Mouse (Mus musculus) stomach, postnatal 0 days (tissue): Measurements from ENCODE around the gene Ensa.

Experiments
- CTCF ChIP-seq: IDR thresholded peaks from 2 replicates; pipeline ENCODE4 v1.5.1; 2016; ENCODE audit warnings: antibody characterized with exemption, low read depth, mild to moderate bottlenecking, moderate library complexity
- EP300 ChIP-seq: optimal IDR thresholded peaks from 2 replicates; pipeline ENCODE3; 2016; ENCODE audit warnings: antibody characterized with exemption

DNA sequence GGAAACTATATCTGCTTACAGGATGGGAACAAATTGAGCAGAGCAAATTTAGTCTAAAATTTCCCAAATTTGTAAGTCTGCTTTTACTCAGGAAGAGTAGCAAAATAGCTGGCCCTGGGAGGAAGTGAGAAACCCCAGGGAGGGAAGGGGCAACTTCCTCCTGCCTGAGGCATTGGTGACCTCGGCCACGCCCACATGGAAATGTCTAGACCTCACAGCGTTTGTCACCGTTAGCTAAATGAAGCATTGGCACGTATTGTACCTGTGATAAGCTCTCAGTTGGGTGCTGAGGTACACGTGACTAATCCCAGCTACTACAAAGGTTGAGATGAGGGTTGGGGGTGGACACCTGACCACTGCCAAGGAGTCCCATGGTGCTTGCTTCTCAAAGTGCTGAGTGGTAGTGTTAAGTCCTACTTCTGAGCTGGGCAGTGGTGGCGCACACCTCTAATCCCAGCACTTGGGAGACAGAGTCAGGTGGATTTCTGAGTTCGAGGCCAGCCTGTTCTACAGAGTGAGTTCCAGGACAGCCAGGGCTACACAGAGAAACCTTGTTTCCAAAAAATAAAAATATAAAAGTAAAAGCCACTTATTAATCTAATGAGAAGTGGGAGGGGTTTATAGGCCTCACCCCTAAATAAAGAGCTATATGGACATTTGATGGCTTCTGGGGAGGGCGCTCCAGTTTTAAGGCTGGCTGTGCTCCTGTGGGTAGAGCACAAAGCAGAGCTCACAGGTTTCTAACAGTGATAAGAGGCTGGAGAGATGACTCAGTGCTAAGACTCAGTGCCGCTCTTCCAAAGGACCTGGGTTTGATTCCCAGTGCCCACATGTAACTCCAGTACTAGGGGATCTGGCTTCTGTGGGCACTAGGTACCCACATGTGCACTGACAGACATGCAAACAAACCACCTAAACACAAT is 20.8 kb downstream of the Ensa start:
- no peak for TF ChIP-seq CTCF
- TF ChIP-seq EP300 = no peak
